Mouse (Mus musculus) bone marrow macrophage, adult 2 months (primary cell): ENCODE measurements around the gene Fes.

ENCODE experiments used
- CTCF ChIP-seq: IDR thresholded peaks from 2 replicates; pipeline ENCODE4 v1.5.1; 2012; ENCODE audit warnings: low read depth, mild to moderate bottlenecking, low read length, moderate library complexity
- POLR2A ChIP-seq: IDR thresholded peaks from 2 replicates; pipeline ENCODE4 v1.6.1; 2012; ENCODE audit warnings: mild to moderate bottlenecking, low read depth, low read length, borderline replicate concordance

DNA sequence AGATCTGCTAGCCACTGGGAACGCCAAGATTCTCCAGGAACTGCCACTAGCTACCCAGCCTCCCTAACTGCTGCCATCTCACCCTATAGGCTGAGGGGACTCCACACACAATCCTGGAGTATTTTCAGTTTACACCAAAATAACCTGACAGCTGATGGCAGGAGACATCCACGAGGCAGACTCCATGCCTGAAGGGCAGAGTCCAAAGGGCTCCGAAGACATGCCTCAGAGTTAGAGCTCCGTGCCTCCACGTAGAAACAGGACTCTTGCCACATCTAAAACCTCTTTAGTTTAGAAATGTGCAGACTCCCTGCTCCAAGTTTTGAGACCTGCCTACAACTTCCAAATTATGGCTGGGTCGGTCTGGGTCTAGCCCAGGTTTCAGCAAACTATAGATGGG, 12.8 kb upstream of the Fes start:
- TF ChIP-seq POLR2A (no peak), CTCF (no peak)
